Comparison of ENCODE assay signal across 8 mouse cellular contexts in the genomic region with DNA sequence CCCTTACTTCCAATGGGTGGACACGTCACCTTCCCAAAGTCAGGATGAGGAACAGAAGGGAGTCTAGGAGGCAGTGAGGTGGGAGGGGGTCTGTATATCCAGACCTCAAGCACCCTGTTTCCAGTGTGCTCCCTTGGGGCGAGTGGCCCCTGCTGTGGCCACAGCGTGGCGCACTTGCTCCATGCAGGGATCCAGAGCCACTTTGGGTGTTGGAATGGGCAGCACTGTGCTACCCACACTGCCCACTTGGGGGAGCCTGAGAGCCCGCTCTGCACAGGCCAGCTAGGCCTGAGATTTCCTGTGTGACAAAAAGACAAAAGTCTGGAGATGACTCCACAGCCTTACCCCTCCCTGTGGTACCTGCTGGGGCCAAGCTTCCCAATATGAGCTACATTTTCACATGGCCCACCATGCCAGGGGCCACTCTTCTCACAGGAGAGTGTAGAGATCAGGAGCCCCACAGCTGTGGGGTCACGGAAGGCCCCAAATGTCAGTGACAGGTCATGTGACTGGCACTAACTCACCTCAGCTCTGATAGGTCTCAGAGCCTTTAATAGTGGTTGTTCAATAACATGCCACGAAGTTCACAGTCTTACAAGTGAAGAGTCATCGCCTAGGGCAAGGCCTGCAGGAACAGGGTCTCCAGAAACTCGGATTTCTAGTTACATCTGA. TPM values are rescaled to one million over a fixed set of nuclear protein-coding genes. Genes with fewer than 3 reads are reported as not detected.
DNase-seq lines count a peak whose midpoint lies in the region; ATAC-seq lines count a peak whose summit lies in the region.

No protein-coding gene starts in this region.

- peak; percentile 87 for ATAC-seq in CD4-positive, CD25-positive, alpha-beta regulatory T cell, adult 4 months
- ATAC-seq in heart, embryonic 16.5 days (replicated peaks; ENCODE audit: extremely low read depth, insufficient read depth, low FRiP score) = peak; percentile 80
- ATAC-seq in liver, embryonic 13.5 days (ENCODE audit: low read depth) = peak; percentile 64
- ATAC-seq in neural tube, embryonic 11.5 days (ENCODE audit: insufficient read depth, low FRiP score, low TSS enrichment) = peak; percentile 80
- peak; percentile 71 for ATAC-seq in stomach, embryonic 16.5 days (ENCODE audit: insufficient read depth, low FRiP score)

- H3K4me3 ChIP-seq in forebrain, embryonic 10.5 days = no peak overlapping the region
- H3K4me3 ChIP-seq in heart, embryonic 16.5 days (ENCODE audit: low read length) = no peak overlapping the region
- H3K4me3 ChIP-seq in liver, embryonic 13.5 days (replicated peaks) = no peak overlapping the region
- H3K4me3 ChIP-seq in neural tube, embryonic 11.5 days (ENCODE audit: low read depth, low read length) = no peak overlapping the region
- H3K4me3 ChIP-seq in stomach, embryonic 16.5 days (replicated peaks; ENCODE audit: low read length) = no peak overlapping the region

- H3K9ac ChIP-seq in heart, embryonic 16.5 days (ENCODE audit: low read length) = no peak overlapping the region
- H3K9ac ChIP-seq in liver, embryonic 13.5 days = no peak overlapping the region
- no peak overlapping the region for H3K9ac ChIP-seq in neural tube, embryonic 11.5 days (ENCODE audit: low read length)
- H3K9ac ChIP-seq in stomach, embryonic 16.5 days (ENCODE audit: low read length) = no peak overlapping the region

- DNase-seq in c-Kit-negative CD71-positive TER-119-positive erythroid progenitor cells, embryonic 14.5 days (ENCODE audit: low read depth, low spot score) = peak; percentile 30
- peak; percentile 90 for DNase-seq in forebrain, embryonic 10.5 days (ENCODE audit: extremely low spot score, low spot score)
- peak; percentile 91 to 95 for DNase-seq in kidney, postnatal 25 days
- peak; percentile 75 for DNase-seq in liver, embryonic 13.5 days
- DNase-seq in neural tube, embryonic 11.5 days (ENCODE audit: low spot score) = peak; percentile 93

- peaks cover 54% of the 10 kb centered on the region for H3K27me3 ChIP-seq in forebrain, embryonic 10.5 days (ENCODE audit: poor library complexity, severe bottlenecking)
- peaks cover 27% of the 10 kb centered on the region for H3K27me3 ChIP-seq in heart, embryonic 16.5 days (ENCODE audit: control insufficient read depth, insufficient read depth, low read length)
- H3K27me3 ChIP-seq in liver, embryonic 13.5 days = peaks cover 32% of the 10 kb centered on the region
- no peaks in the 10 kb centered on the region for H3K27me3 ChIP-seq in neural tube, embryonic 11.5 days (ENCODE audit: control insufficient read depth, insufficient read depth, low read length)
- 0 out of 2 replicates have a peak, but pooled peaks cover 3% of the 10 kb centered on the region for H3K27me3 ChIP-seq in stomach, embryonic 16.5 days (ENCODE audit: control insufficient read depth, insufficient read depth, low read length)

- WGBS in forebrain, embryonic 10.5 days = 35% methylated on average over 9 of the region's 9 CpGs
- 34% methylated on average over 9 of the region's 9 CpGs for WGBS in heart, embryonic 16.5 days
- 32% methylated on average over 9 of the region's 9 CpGs for WGBS in liver, embryonic 13.5 days (ENCODE audit: insufficient replicate concordance)
- 33% methylated on average over 9 of the region's 9 CpGs for WGBS in neural tube, embryonic 11.5 days
- WGBS in stomach, embryonic 16.5 days = 31% methylated on average over 9 of the region's 9 CpGs

- no peaks in the 10 kb centered on the region for H3K9me3 ChIP-seq in forebrain, embryonic 10.5 days
- H3K9me3 ChIP-seq in heart, embryonic 16.5 days (replicated peaks; ENCODE audit: control insufficient read depth, low read length) = no peaks in the 10 kb centered on the region
- no peaks in the 10 kb centered on the region for H3K9me3 ChIP-seq in liver, embryonic 13.5 days (replicated peaks)
- H3K9me3 ChIP-seq in neural tube, embryonic 11.5 days (ENCODE audit: control insufficient read depth, low read length) = no peaks in the 10 kb centered on the region
- no peaks in the 10 kb centered on the region for H3K9me3 ChIP-seq in stomach, embryonic 16.5 days (replicated peaks; ENCODE audit: control insufficient read depth, low read length)

- H3K4me1 ChIP-seq in forebrain, embryonic 10.5 days = peaks cover 9% of the 10 kb centered on the region
- no peaks in the 10 kb centered on the region for H3K4me1 ChIP-seq in heart, embryonic 16.5 days (ENCODE audit: control insufficient read depth, insufficient read depth, low read length)
- no peaks in the 10 kb centered on the region for H3K4me1 ChIP-seq in liver, embryonic 13.5 days (replicated peaks)
- H3K4me1 ChIP-seq in neural tube, embryonic 11.5 days (ENCODE audit: control insufficient read depth, insufficient read depth, low read length) = no peaks in the 10 kb centered on the region
- no peaks in the 10 kb centered on the region for H3K4me1 ChIP-seq in stomach, embryonic 16.5 days (ENCODE audit: control insufficient read depth, insufficient read depth, low read length)

- no peak overlapping the region for H3K27ac ChIP-seq in forebrain, embryonic 10.5 days
- H3K27ac ChIP-seq in heart, embryonic 16.5 days (ENCODE audit: low read length) = no peak overlapping the region
- H3K27ac ChIP-seq in liver, embryonic 13.5 days = no peak overlapping the region
- no peak overlapping the region for H3K27ac ChIP-seq in neural tube, embryonic 11.5 days (ENCODE audit: low read depth, low read length)
- H3K27ac ChIP-seq in stomach, embryonic 16.5 days (ENCODE audit: low read length) = no peak overlapping the region

- no peaks in the 10 kb centered on the region for H3K36me3 ChIP-seq in forebrain, embryonic 10.5 days (replicated peaks)
- no peaks in the 10 kb centered on the region for H3K36me3 ChIP-seq in heart, embryonic 16.5 days (ENCODE audit: control insufficient read depth, insufficient read depth)
- H3K36me3 ChIP-seq in liver, embryonic 13.5 days = no peaks in the 10 kb centered on the region
- no peaks in the 10 kb centered on the region for H3K36me3 ChIP-seq in neural tube, embryonic 11.5 days (ENCODE audit: control insufficient read depth, insufficient read depth, low read length)
- H3K36me3 ChIP-seq in stomach, embryonic 16.5 days (ENCODE audit: control insufficient read depth, insufficient read depth, low read length) = no peaks in the 10 kb centered on the region

- no peak overlapping the region for H3K4me2 ChIP-seq in heart, embryonic 16.5 days (ENCODE audit: low read depth, low read length)
- no peak overlapping the region for H3K4me2 ChIP-seq in liver, embryonic 13.5 days
- no peak overlapping the region for H3K4me2 ChIP-seq in neural tube, embryonic 11.5 days (ENCODE audit: low read depth)
- H3K4me2 ChIP-seq in stomach, embryonic 16.5 days (ENCODE audit: low read depth, low read length) = no peak overlapping the region

RNA-seq across cellular contexts. Expression of a gene that starts 20.1 kb away (rescaled TPM):
- polyA plus RNA-seq in CD4-positive, CD25-positive, alpha-beta regulatory T cell, adult 4 months (2017; shearing (Covaris generic)) = 10 to 100 TPM; 16.5 to 26.2 TPM
- polyA plus RNA-seq in forebrain, embryonic 10.5 days (2016; fragmentation: Nextera tagmentation; extraction: Ambion mirVana) = 48.6 and 51.6 TPM in 2 replicates
- polyA plus RNA-seq in heart, embryonic 16.5 days (2015; fragmentation: Nextera tagmentation; extraction: Ambion mirVana) = 22.2 and 27.6 TPM in 2 replicates
- 10.6 and 13.3 TPM in 2 replicates for polyA plus RNA-seq in liver, embryonic 13.5 days (2015; fragmentation: Nextera tagmentation; extraction: Ambion mirVana)
- polyA plus RNA-seq in neural tube, embryonic 11.5 days (2014; fragmentation: Nextera tagmentation; extraction: Ambion mirVana) = 29.0 and 29.3 TPM in 2 replicates
- polyA plus RNA-seq in stomach, embryonic 16.5 days (2015; fragmentation: Nextera tagmentation; extraction: Ambion mirVana) = 30.7 and 32.1 TPM in 2 replicates

RNA-seq across cellular contexts. Expression of a gene that starts 27.5 kb away (rescaled TPM):
- polyA plus RNA-seq in CD4-positive, CD25-positive, alpha-beta regulatory T cell, adult 4 months (2017; shearing (Covaris generic)) = 100 to 1,000 TPM; 240 to 266 TPM
- polyA plus RNA-seq in forebrain, embryonic 10.5 days (2016; fragmentation: Nextera tagmentation; extraction: Ambion mirVana) = 595 and 612 TPM in 2 replicates
- 1,230 and 1,261 TPM in 2 replicates for polyA plus RNA-seq in heart, embryonic 16.5 days (2015; fragmentation: Nextera tagmentation; extraction: Ambion mirVana)
- polyA plus RNA-seq in liver, embryonic 13.5 days (2015; fragmentation: Nextera tagmentation; extraction: Ambion mirVana) = 345 and 371 TPM in 2 replicates
- 525 and 556 TPM in 2 replicates for polyA plus RNA-seq in neural tube, embryonic 11.5 days (2014; fragmentation: Nextera tagmentation; extraction: Ambion mirVana)
- 524 and 535 TPM in 2 replicates for polyA plus RNA-seq in stomach, embryonic 16.5 days (2015; fragmentation: Nextera tagmentation; extraction: Ambion mirVana)

RNA-seq across cellular contexts. Expression of a gene that starts 30.1 kb away (rescaled TPM):
- polyA plus RNA-seq in CD4-positive, CD25-positive, alpha-beta regulatory T cell, adult 4 months (2017; shearing (Covaris generic)) = not detected
- polyA plus RNA-seq in forebrain, embryonic 10.5 days (2016; fragmentation: Nextera tagmentation; extraction: Ambion mirVana) = not detected in 2 replicates
- not detected in 2 replicates for polyA plus RNA-seq in heart, embryonic 16.5 days (2015; fragmentation: Nextera tagmentation; extraction: Ambion mirVana)
- polyA plus RNA-seq in liver, embryonic 13.5 days (2015; fragmentation: Nextera tagmentation; extraction: Ambion mirVana) = not detected in 2 replicates
- not detected in 2 replicates for polyA plus RNA-seq in neural tube, embryonic 11.5 days (2014; fragmentation: Nextera tagmentation; extraction: Ambion mirVana)
- polyA plus RNA-seq in stomach, embryonic 16.5 days (2015; fragmentation: Nextera tagmentation; extraction: Ambion mirVana) = 0.97 TPM in 1 of 2 replicates, not detected in the other

RNA-seq across cellular contexts. Expression of a gene that starts 37.1 kb away (rescaled TPM):
- 1 to 10 TPM; 1.1 to 5.7 TPM for polyA plus RNA-seq in CD4-positive, CD25-positive, alpha-beta regulatory T cell, adult 4 months (2017; shearing (Covaris generic))
- polyA plus RNA-seq in forebrain, embryonic 10.5 days (2016; fragmentation: Nextera tagmentation; extraction: Ambion mirVana) = 0.88 and 1.7 TPM in 2 replicates
- 2.2 and 2.3 TPM in 2 replicates for polyA plus RNA-seq in heart, embryonic 16.5 days (2015; fragmentation: Nextera tagmentation; extraction: Ambion mirVana)
- 0.29 and 0.43 TPM in 2 replicates for polyA plus RNA-seq in liver, embryonic 13.5 days (2015; fragmentation: Nextera tagmentation; extraction: Ambion mirVana)
- 0.31 and 0.37 TPM in 2 replicates for polyA plus RNA-seq in neural tube, embryonic 11.5 days (2014; fragmentation: Nextera tagmentation; extraction: Ambion mirVana)
- polyA plus RNA-seq in stomach, embryonic 16.5 days (2015; fragmentation: Nextera tagmentation; extraction: Ambion mirVana) = 0.75 and 0.92 TPM in 2 replicates

Comparison
In these comparisons a context has a peak if more than half of its experiments do, and no peak if none do; other contexts are left out.
1. DNase-seq: peak in every context shown above with its lines; median percentile 93 in kidney, postnatal 25 days; 93 in neural tube, embryonic 11.5 days; 90 in forebrain, embryonic 10.5 days; 75 in liver, embryonic 13.5 days; 30 in c-Kit-negative CD71-positive TER-119-positive erythroid progenitor cells, embryonic 14.5 days.